Mouse (Mus musculus) embryonic facial prominence, embryonic 13.5 days (tissue): ENCODE results near the gene Ptp4a2. TPM values are rescaled to one million over a fixed set of nuclear protein-coding genes. Genes with fewer than 3 reads are reported as not detected.
"Not testable (repeated sequence)": the region's sequence is repeated elsewhere in the genome, so short reads cannot be mapped to it uniquely, and the experiment has no call there.

Experiments
- ATAC-seq: fragments of 200-750 bp; cut with Nextera tagmentation; 2 replicates; pipeline ENCODE4 v1.8.0; 2017; ENCODE audit warnings: low read depth; ENCODE audit not compliant: insufficient number of reproducible peaks, insufficient read depth, low FRiP score, low TSS enrichment
- H3K27ac ChIP-seq: fragments of 300-500 bp; sonication (generic); 2 replicates; pipeline ENCODE4 v1.5.1; 2015; ENCODE audit warnings: moderate library complexity, mild to moderate bottlenecking, inconsistent platforms
- H3K27me3 ChIP-seq: fragments of 300-500 bp; sonication (generic); 2 replicates; pipeline ENCODE4 v1.6.1; 2015; ENCODE audit warnings: mild to moderate bottlenecking, inconsistent platforms
- H3K36me3 ChIP-seq: fragments of 300-500 bp; sonication (generic); 2 replicates; pipeline ENCODE4 v1.6.1; 2015; ENCODE audit warnings: mild to moderate bottlenecking, inconsistent platforms
- H3K4me1 ChIP-seq: fragments of 300-500 bp; sonication (generic); 2 replicates; pipeline ENCODE4 v1.6.1; 2015; ENCODE audit warnings: inconsistent platforms
- H3K4me2 ChIP-seq: fragments of 300-500 bp; sonication (generic); 2 replicates; pipeline ENCODE4 v1.6.1; 2015; ENCODE audit warnings: moderate library complexity, mild to moderate bottlenecking, inconsistent platforms
- H3K4me3 ChIP-seq: fragments of 300-500 bp; sonication (generic); 2 replicates; pipeline ENCODE4 v1.5.1; 2015; ENCODE audit warnings: mild to moderate bottlenecking, inconsistent platforms
- H3K9ac ChIP-seq: fragments of 300-500 bp; sonication (generic); 2 replicates; pipeline ENCODE4 v1.6.1; 2015; ENCODE audit warnings: mild to moderate bottlenecking, inconsistent platforms
- H3K9me3 ChIP-seq: fragments of 300-500 bp; sonication (generic); 2 replicates; pipeline ENCODE4 v1.6.1; 2016; ENCODE audit warnings: inconsistent platforms
- WGBS: fragments of 180-500 bp; shearing (Covaris S2); methylation state at CpG from one replicate; pipeline ENCODE4 v1.1.7; 2015; ENCODE audit warnings: mixed read lengths; 5-methylcytosine and 5-hydroxymethylcytosine counted together
- polyA plus RNA-seq: library from polyadenylated mRNA; unstranded; fragments of >200 nt; fragmentation: Nextera tagmentation; extraction: Ambion mirVana; gene quantifications from 2 replicates; pipeline ENCODE4 v1.2.1, GENCODE M21; 2015

Gene Ptp4a2
- 318 and 325 TPM in 2 replicates for polyA plus RNA-seq

DNA sequence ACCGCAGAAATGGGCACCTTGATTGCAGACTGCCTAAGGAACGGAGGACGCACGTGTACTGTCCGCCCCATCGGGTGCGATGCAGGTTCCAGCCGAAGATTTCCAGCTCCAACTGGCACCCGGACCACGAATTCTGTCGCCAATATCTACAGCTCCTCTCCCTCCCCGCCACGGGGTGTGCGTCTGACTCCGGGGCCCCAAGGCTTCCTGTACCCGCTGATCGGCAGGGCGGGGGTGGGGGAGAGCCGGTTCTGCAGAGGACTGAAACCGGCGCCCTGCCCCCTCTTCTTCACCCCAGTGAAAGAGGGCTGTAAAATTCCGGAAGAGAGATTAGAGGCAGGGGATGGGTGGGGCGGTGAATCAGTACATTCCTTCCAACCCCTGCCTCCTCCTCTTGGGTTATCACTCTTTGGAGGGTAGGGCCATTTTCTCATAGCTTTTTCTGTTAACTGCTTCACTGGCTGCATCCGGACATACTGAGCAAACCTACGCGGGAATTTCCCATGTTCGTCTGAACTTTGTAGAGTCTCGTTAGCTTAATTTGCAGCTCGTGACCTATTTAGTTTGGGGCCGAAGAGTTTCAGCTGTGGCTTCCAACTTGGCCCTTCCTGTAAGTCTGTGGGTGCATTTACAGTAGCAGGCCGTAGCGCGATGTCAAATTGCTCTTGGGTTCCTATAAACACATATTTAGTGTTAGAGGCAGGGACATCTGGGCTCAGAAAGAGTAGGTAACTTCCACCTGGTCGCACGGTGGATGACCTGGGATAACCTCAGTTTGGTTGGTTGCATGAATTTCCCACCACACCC is at the start of gene Ptp4a2:
TSS of gene Ptp4a2 (plus strand) at position 422 of the 807 bp plus-strand sequence.
- Histone ChIP-seq H3K9ac (peak within 1 kb of the TSS; percentile 69), H3K27me3 (no peaks in the 10 kb centered on the region), H3K4me1 (peaks cover 21% of the 10 kb centered on the region), H3K27ac (peak within 1 kb of the TSS; percentile 33; the same call in 1 of the 2 replicates), H3K9me3 (no peaks in the 10 kb centered on the region), H3K4me3 (peak within 1 kb of the TSS; percentile 44), H3K36me3 (no peaks in the 10 kb centered on the region), H3K4me2 (peak within 1 kb of the TSS; percentile 74)
- 13% methylated on average over 35 of the region's 35 CpGs for WGBS
- ATAC-seq, result peak; percentile 43; the same call in 1 of the 2 replicates

DNA sequence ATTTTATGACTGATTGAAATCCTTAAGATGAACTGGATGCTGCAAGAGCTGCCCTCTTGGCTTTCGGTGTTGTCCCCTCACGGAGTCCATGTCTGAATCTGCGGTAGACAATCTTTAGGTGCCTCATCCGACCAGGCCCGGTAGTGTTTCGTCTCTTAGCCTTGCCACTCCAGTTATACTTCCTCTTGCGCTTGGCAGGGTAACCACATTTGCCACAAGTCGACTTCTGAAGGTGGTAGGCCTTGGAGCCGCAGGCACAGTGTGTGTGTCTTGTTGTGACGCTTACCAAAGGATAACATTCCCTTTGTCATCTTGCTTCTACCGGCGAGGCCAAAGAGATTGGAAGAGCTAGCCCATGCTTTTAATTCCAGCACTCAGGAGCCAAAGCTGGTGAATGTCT is 49.4 kb upstream of the Ptp4a2 start:
- Histone ChIP-seq H3K4me2 (no peak overlapping the region), H3K27ac (no peak overlapping the region), H3K4me3 (no peak overlapping the region), H3K9me3 (no peaks in the 10 kb centered on the region), H3K9ac (no peak overlapping the region), H3K36me3 (no peaks in the 10 kb centered on the region), H3K4me1 (no peaks in the 10 kb centered on the region), H3K27me3 (no peaks in the 10 kb centered on the region)
- ATAC-seq, result no peak
- 91% methylated on average over 12 of the region's 12 CpGs for WGBS

DNA sequence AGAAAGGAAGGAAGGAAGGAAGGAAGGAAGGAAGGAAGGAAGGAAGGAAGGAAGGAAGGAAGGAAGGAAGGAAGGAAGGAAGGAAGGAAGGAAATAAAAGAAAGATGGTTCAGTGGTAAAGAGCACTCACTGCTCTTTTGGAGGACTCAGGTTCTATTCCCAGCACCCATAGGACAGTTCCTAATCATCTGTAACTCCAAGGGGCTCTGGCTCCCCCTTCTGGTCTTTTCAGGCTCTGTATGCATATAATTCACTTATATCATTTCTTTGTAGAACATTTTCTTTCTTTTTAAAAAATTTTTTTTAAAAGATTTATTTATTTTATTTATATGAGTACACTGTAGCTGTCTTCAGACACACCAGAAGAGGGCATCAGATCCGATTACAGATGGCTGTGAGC is 48.5 kb upstream of the Ptp4a2 start:
- H3K27ac ChIP-seq, ATAC-seq, H3K9ac ChIP-seq, H3K36me3 ChIP-seq, H3K4me1 ChIP-seq, H3K27me3 ChIP-seq, H3K9me3 ChIP-seq, H3K4me2 ChIP-seq, H3K4me3 ChIP-seq: not testable (repeated sequence)
- 80% methylated on average over 1 of the region's 1 CpGs for whole genome bisulfite sequencing

DNA sequence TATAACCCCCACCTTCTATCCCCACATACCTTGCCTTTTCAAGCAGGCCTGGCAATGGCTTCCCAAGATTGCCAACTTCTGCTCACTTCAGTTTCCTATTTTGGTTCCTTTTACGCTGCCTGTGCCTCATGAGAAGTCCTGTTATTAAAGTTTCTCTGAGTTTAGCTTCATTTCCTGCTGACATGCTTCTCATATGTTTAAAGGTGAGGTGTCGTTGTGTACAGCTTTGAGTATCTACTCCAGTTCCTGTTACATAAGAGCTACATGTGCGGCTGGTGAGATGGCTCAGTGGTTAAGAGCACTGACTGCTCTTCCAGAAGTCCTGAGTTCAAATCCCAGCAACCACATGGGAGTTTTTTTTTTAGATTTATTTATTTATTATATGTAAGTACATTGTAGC is 45.7 kb upstream of the Ptp4a2 start:
- no peaks in the 10 kb centered on the region for H3K4me1 ChIP-seq
- no peak overlapping the region for H3K27ac ChIP-seq
- H3K9ac ChIP-seq, result no peak overlapping the region
- no peak for ATAC-seq
- no peaks in the 10 kb centered on the region for H3K27me3 ChIP-seq
- no peak overlapping the region for H3K4me3 ChIP-seq
- 82% methylated on average over 3 of the region's 3 CpGs for WGBS
- H3K36me3 ChIP-seq, result no peaks in the 10 kb centered on the region
- H3K4me2 ChIP-seq, result no peak overlapping the region
- no peaks in the 10 kb centered on the region for H3K9me3 ChIP-seq

GRCm38 (mm10) chr4:129767782-129768181 is 43.2 kb upstream of the Ptp4a2 start:
- H3K4me2 ChIP-seq, result no peak overlapping the region
- no peaks in the 10 kb centered on the region for H3K36me3 ChIP-seq
- no peak for ATAC-seq
- no peaks in the 10 kb centered on the region for H3K9me3 ChIP-seq
- no peak overlapping the region for H3K27ac ChIP-seq
- 86% methylated on average over 8 of the region's 8 CpGs for WGBS
- H3K9ac ChIP-seq, result no peak overlapping the region
- peaks cover 18% of the 10 kb centered on the region for H3K4me1 ChIP-seq
- H3K27me3 ChIP-seq, result no peaks in the 10 kb centered on the region
- H3K4me3 ChIP-seq, result no peak overlapping the region

- WGBS, result 77% methylated on average over 3 of the region's 3 CpGs
- H3K27me3 ChIP-seq, result not testable (repeated sequence)
Measured at GRCm38 (mm10) chr4:129768742-129769141, 42.3 kb upstream of the Ptp4a2 start.

GRCm38 (mm10) chr4:129770600-129770999 is 40.4 kb upstream of the Ptp4a2 start:
- H3K36me3 ChIP-seq, result no peaks in the 10 kb centered on the region
- no peak overlapping the region for H3K9ac ChIP-seq
- H3K4me1 ChIP-seq, result peaks cover 24% of the 10 kb centered on the region
- no peaks in the 10 kb centered on the region for H3K9me3 ChIP-seq
- no peak for ATAC-seq
- H3K27me3 ChIP-seq, result no peaks in the 10 kb centered on the region
- 48% methylated on average over 6 of the region's 6 CpGs for WGBS
- no peak overlapping the region for H3K4me3 ChIP-seq
- no peak overlapping the region for H3K27ac ChIP-seq
- no peak overlapping the region for H3K4me2 ChIP-seq

More at GRCm38 (mm10) chr4:129768742-129769141, 42.3 kb upstream of the Ptp4a2 start:
- H3K4me1 ChIP-seq, result peaks cover 18% of the 10 kb centered on the region
- not testable (repeated sequence) for H3K27ac ChIP-seq, H3K4me2 ChIP-seq, H3K9me3 ChIP-seq, ATAC-seq, H3K9ac ChIP-seq, H3K36me3 ChIP-seq, H3K4me3 ChIP-seq

- ATAC-seq, result no peak
- peak overlapping the region; percentile 77 for H3K27ac ChIP-seq
- H3K9me3 ChIP-seq, result no peaks in the 10 kb centered on the region
- 8% methylated on average over 7 of the region's 7 CpGs for WGBS
- H3K4me2 ChIP-seq, result peak overlapping the region; percentile 54
- H3K4me3 ChIP-seq, result peak overlapping the region; percentile 19; the same call in 1 of the 2 replicates
- peaks cover 26% of the 10 kb centered on the region for H3K4me1 ChIP-seq
- H3K9ac ChIP-seq, result 0 out of 2 replicates have a peak overlapping the region, but pooled peaks have one; percentile 23
- H3K27me3 ChIP-seq, result no peaks in the 10 kb centered on the region
- H3K36me3 ChIP-seq, result no peaks in the 10 kb centered on the region
Measured at GRCm38 (mm10) chr4:129771314-129771671, 39.7 kb upstream of the Ptp4a2 start.

GRCm38 (mm10) chr4:129771672-129772521 is 39.1 kb upstream of the Ptp4a2 start:
- peak; percentile 68; the same call in 1 of the 2 replicates for ATAC-seq
- Histone ChIP-seq H3K4me2 (peak overlapping the region; percentile 54), H3K4me3 (peak overlapping the region; percentile 19), H3K27me3 (no peaks in the 10 kb centered on the region), H3K36me3 (no peaks in the 10 kb centered on the region), H3K27ac (peak overlapping the region; percentile 77), H3K9me3 (no peaks in the 10 kb centered on the region), H3K9ac (0 out of 2 replicates have a peak overlapping the region, but pooled peaks have one; percentile 23), H3K4me1 (peaks cover 26% of the 10 kb centered on the region)
- WGBS, result 1% methylated on average over 21 of the region's 21 CpGs

- 24% methylated on average over 4 of the region's 4 CpGs for WGBS
- Histone ChIP-seq H3K4me3 (no peak overlapping the region), H3K36me3 (no peaks in the 10 kb centered on the region), H3K4me2 (no peak overlapping the region), H3K9me3 (no peaks in the 10 kb centered on the region), H3K9ac (peak overlapping the region; percentile 46), H3K27me3 (no peaks in the 10 kb centered on the region), H3K4me1 (peaks cover 25% of the 10 kb centered on the region), H3K27ac (peak overlapping the region; percentile 84)
- no peak for ATAC-seq
Measured at GRCm38 (mm10) chr4:129781881-129782675, 28.9 kb upstream of the Ptp4a2 start.

DNA sequence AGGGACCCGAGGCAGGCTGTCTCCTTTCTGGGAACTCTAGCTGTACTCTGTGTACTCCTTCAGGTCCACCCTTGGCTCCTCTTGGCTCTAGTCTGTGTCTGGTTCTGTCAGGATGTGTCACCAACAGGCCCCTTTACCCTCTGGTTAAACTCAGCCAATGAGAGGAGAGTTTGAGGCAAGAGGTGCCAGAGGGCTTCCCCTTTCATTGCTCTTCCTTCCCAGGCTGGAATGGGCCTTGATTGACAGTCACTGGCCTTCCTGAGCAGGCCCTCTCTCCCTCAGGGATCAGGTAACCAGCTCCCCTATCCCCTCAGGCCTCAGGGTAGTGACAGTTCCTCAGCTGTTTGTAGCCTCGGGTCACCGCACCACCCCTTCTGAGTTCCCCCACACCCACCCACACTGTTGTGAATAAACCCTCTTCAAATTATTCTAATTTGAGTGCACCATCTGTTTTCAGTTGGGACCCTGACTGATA is 28.1 kb upstream of the Ptp4a2 start:
- ATAC-seq, result 0 out of 2 replicates have a peak, but pooled peaks have one; percentile 53
- Histone ChIP-seq H3K4me2 (no peak overlapping the region), H3K27ac (peak overlapping the region; percentile 84), H3K4me1 (peaks cover 25% of the 10 kb centered on the region), H3K9me3 (no peaks in the 10 kb centered on the region), H3K36me3 (no peaks in the 10 kb centered on the region), H3K9ac (peak overlapping the region; percentile 46; the same call in 1 of the 2 replicates), H3K27me3 (no peaks in the 10 kb centered on the region), H3K4me3 (no peak overlapping the region)
- 11% methylated on average over 3 of the region's 3 CpGs for WGBS
